Mouse (Mus musculus) limb, embryonic 11.5 days (tissue): ENCODE data around the gene Ldlrad3. TPM values are rescaled to one million over a fixed set of nuclear protein-coding genes. Genes with fewer than 3 reads are reported as not detected.

ENCODE experiments used
- ATAC-seq: fragments of 200-750 bp; cut with Nextera tagmentation; 2 replicates; pipeline ENCODE4 v1.8.0; 2017; ENCODE audit warnings: low read depth; ENCODE audit not compliant: insufficient number of reproducible peaks, low FRiP score, low TSS enrichment
- DNase-seq: peaks from one replicate; pipeline ENCODE4 v3.0.0-alpha.2; 2015; ENCODE audit warnings: low spot score
- H3K27ac ChIP-seq: fragments of 300-500 bp; sonication (generic); replicated peaks from 2 replicates; pipeline ENCODE4 v1.5.1; 2014; ENCODE audit warnings: low read depth, mild to moderate bottlenecking, low read length
- H3K27me3 ChIP-seq: fragments of 300-500 bp; sonication (generic); 2 replicates; pipeline ENCODE4 v1.6.1; 2014; ENCODE audit warnings: mild to moderate bottlenecking, low read length, mixed read lengths; ENCODE audit not compliant: control insufficient read depth, insufficient read depth
- H3K36me3 ChIP-seq: fragments of 300-500 bp; sonication (generic); 2 replicates; pipeline ENCODE4 v1.6.1; 2014; ENCODE audit warnings: mild to moderate bottlenecking, low read length, moderate library complexity, mixed read lengths; ENCODE audit not compliant: control insufficient read depth, insufficient read depth
- H3K4me1 ChIP-seq: fragments of 300-500 bp; sonication (generic); 2 replicates; pipeline ENCODE4 v1.6.1; 2014; ENCODE audit warnings: low read length, mixed read lengths; ENCODE audit not compliant: control insufficient read depth, insufficient read depth
- H3K4me2 ChIP-seq: fragments of 300-500 bp; sonication (generic); 2 replicates; pipeline ENCODE4 v1.6.1; 2014; ENCODE audit warnings: low read depth, mild to moderate bottlenecking, moderate library complexity; ENCODE audit not compliant: severe bottlenecking
- H3K4me3 ChIP-seq: fragments of 300-500 bp; sonication (generic); 2 replicates; pipeline ENCODE4 v1.5.1; 2014; ENCODE audit warnings: low read depth, low read length
- H3K9ac ChIP-seq: fragments of 300-500 bp; sonication (generic); 2 replicates; pipeline ENCODE4 v1.6.1; 2014; ENCODE audit warnings: mild to moderate bottlenecking, low read length
- H3K9me3 ChIP-seq: fragments of 300-500 bp; sonication (generic); 2 replicates; pipeline ENCODE4 v1.6.1; 2016; ENCODE audit warnings: low read length; ENCODE audit not compliant: control insufficient read depth
- WGBS: fragments of 180-500 bp; shearing (Covaris S2); extraction: QIAGEN DNeasy Blood & Tissue Kit; methylation state at CpG from one replicate; pipeline ENCODE4 v1.1.7; 2014; 5-methylcytosine and 5-hydroxymethylcytosine counted together
- polyA plus RNA-seq: library from polyadenylated mRNA; unstranded; fragments of >200 nt; fragmentation: Nextera tagmentation; extraction: Ambion mirVana; gene quantifications from 2 replicates; pipeline ENCODE4 v1.2.1, GENCODE M21; 2014

Ldlrad3 gene
- polyA plus RNA-seq, 1 experiment from 2014 or later = 57.5 TPM

- WGBS = 43% methylated on average over 10 of the region's 10 CpGs
- Histone ChIP-seq H3K9ac (no peak overlapping the region), H3K9me3 (no peaks in the 10 kb centered on the region), H3K27me3 (no peaks in the 10 kb centered on the region), H3K36me3 (no peaks in the 10 kb centered on the region), H3K4me2 (0 out of 2 replicates have a peak overlapping the region, but pooled peaks have one; percentile 1), H3K27ac (peak overlapping the region; percentile 78), H3K4me1 (peaks cover 35% of the 10 kb centered on the region), H3K4me3 (no peak overlapping the region)
- DNase-seq = no peak
- ATAC-seq = peak; percentile 52
These were observed 53.1 kb downstream of the Ldlrad3 start for GRCm38 (mm10) chr2:102132945-102133558.

DNA sequence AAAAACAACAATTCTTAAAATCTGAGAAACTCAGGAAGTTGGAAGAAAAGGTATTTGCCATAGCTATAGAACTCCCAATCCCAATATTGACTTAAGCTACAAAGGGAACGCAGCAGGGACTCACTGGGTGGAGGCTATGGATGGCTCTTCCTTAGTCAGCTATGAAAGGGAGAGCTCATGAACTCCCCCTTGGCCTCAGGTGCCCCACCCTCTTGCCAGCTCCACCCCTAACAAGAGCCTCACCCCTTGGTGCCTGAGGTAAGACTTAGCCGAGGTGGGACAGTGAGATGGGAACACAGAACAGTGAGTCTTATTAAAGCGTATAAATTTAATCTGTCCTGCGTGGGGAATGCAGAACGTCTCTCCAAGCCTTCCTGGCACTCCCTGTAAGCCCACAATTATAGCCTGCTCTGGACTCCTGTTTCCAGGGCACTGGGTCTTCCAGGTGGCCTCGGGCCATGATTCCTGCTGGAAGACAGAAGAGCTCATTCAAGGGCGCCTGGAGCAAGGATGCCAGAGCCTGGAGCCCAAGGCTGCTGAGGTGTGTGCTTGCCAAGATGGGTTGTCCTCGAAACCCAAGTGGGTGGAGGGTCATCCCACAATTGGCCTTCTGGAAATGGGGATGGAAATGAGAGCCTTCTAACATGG is 55.9 kb downstream of the Ldlrad3 start:
- H3K4me3 ChIP-seq = no peak overlapping the region
- DNase-seq (no peak), ATAC-seq (no peak)
- no peaks in the 10 kb centered on the region for H3K36me3 ChIP-seq
- H3K9ac ChIP-seq = no peak overlapping the region
- no peak overlapping the region for H3K27ac ChIP-seq
- H3K4me2 ChIP-seq = no peak overlapping the region
- WGBS = 88% methylated on average over 8 of the region's 8 CpGs
- no peaks in the 10 kb centered on the region for H3K9me3 ChIP-seq
- peaks cover 23% of the 10 kb centered on the region for H3K4me1 ChIP-seq
- H3K27me3 ChIP-seq = no peaks in the 10 kb centered on the region

- Histone ChIP-seq H3K36me3 (no peaks in the 10 kb centered on the region), H3K4me1 (peaks cover 20% of the 10 kb centered on the region), H3K27ac (no peak overlapping the region), H3K27me3 (no peaks in the 10 kb centered on the region), H3K4me3 (no peak overlapping the region), H3K9me3 (no peaks in the 10 kb centered on the region), H3K9ac (no peak overlapping the region), H3K4me2 (no peak overlapping the region)
- 73% methylated on average over 4 of the region's 4 CpGs for WGBS
- ATAC-seq (no peak), DNase-seq (no peak)
These were observed 57.0 kb downstream of the Ldlrad3 start for GRCm38 (mm10) chr2:102129235-102129634.

DNA sequence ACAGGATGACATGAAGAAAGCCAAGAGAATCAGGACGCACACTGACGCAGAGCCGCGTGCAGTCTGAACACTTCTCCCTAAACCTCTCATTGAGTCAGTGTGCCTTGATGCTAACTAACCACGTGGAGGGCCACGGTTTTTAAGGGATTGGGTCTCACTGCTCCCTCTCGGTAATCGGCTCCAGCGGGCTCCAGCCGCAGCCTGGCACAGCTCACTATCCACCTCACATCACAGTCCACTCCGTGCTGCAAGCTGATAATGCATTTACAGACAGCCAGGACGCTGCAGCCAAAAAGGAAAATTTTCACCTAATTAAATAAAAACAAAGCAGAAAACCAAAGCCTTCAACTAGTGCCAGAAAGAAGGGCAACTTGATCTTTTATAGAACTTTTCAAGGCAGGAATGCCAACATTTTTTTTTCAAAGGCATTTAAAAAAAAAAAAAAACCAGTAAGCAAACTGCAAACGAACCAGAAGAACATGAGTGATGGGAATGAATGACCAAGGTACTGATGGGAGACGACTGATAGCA is 57.6 kb downstream of the Ldlrad3 start:
- Histone ChIP-seq H3K9ac (no peak overlapping the region), H3K9me3 (no peaks in the 10 kb centered on the region), H3K4me2 (no peak overlapping the region), H3K36me3 (no peaks in the 10 kb centered on the region), H3K27me3 (no peaks in the 10 kb centered on the region), H3K27ac (no peak overlapping the region), H3K4me1 (peaks cover 20% of the 10 kb centered on the region), H3K4me3 (no peak overlapping the region)
- 73% methylated on average over 14 of the region's 14 CpGs for WGBS
- DNase-seq (no peak), ATAC-seq (no peak)

GRCm38 (mm10) chr2:102127791-102128387 is 58.3 kb downstream of the Ldlrad3 start:
- H3K4me3 ChIP-seq = no peak overlapping the region
- no peak for DNase-seq
- H3K36me3 ChIP-seq = no peaks in the 10 kb centered on the region
- no peak overlapping the region for H3K4me2 ChIP-seq
- no peak; the same call in 1 of the 2 replicates for ATAC-seq
- H3K4me1 ChIP-seq = peaks cover 15% of the 10 kb centered on the region
- WGBS = 86% methylated on average over 8 of the region's 8 CpGs
- H3K9ac ChIP-seq = no peak overlapping the region
- no peaks in the 10 kb centered on the region for H3K9me3 ChIP-seq
- no peak overlapping the region for H3K27ac ChIP-seq
- H3K27me3 ChIP-seq = no peaks in the 10 kb centered on the region

- DNase-seq = no peak
- Histone ChIP-seq H3K4me1 (peaks cover 11% of the 10 kb centered on the region), H3K4me2 (no peak overlapping the region), H3K36me3 (no peaks in the 10 kb centered on the region), H3K4me3 (no peak overlapping the region), H3K9me3 (no peaks in the 10 kb centered on the region), H3K9ac (no peak overlapping the region), H3K27ac (no peak overlapping the region), H3K27me3 (no peaks in the 10 kb centered on the region)
- ATAC-seq = no peak
- WGBS = 72% methylated on average over 9 of the region's 9 CpGs
These were observed 59.0 kb downstream of the Ldlrad3 start for GRCm38 (mm10) chr2:102127221-102127620.

DNA sequence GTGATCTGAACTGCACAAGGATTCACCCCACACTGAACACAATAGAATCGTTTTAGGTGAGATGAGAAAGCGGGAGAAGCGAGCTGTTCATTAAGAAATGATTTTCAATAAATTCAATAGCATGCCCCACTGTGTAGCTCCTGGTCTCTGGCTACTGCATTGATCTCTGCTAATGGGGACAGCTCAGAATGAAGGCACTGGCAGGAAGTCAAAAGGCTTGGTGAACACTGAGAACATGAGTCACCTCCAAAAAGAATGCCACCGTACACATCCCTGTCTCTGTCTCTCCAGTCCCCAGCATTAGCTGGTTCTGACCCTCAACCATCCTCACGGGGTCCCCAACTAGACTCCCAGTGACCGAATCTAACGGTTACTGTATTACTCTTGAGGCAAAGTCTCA is 60.1 kb downstream of the Ldlrad3 start:
- no peaks in the 10 kb centered on the region for H3K27me3 ChIP-seq
- no peaks in the 10 kb centered on the region for H3K9me3 ChIP-seq
- ATAC-seq (no peak), DNase-seq (no peak)
- H3K36me3 ChIP-seq = no peaks in the 10 kb centered on the region
- H3K4me1 ChIP-seq = peaks cover 14% of the 10 kb centered on the region
- no peak overlapping the region for H3K4me3 ChIP-seq
- no peak overlapping the region for H3K27ac ChIP-seq
- 95% methylated on average over 7 of the region's 7 CpGs for WGBS
- H3K9ac ChIP-seq = no peak overlapping the region
- H3K4me2 ChIP-seq = no peak overlapping the region

DNA sequence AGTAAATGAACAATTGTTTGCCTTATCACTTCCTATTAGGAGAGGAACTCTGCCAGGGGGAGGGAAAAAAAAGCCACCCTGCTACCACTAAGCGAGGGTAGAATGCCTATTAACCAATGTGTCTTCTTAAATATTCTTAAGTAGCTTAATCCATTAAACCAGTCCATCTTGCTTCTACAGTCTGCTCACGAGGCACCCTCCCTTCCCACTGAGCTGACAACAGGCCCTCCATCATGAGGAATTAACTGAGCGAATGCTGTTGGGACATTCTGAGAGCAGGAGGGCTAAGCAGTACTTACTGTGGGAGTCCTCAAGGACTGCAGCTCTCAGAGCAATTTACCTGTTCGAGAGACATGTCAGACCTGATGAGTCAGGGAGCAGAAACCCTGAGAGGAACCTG is 61.1 kb downstream of the Ldlrad3 start:
- Histone ChIP-seq H3K4me2 (no peak overlapping the region), H3K4me1 (peaks cover 14% of the 10 kb centered on the region), H3K27ac (no peak overlapping the region), H3K9me3 (no peaks in the 10 kb centered on the region), H3K4me3 (no peak overlapping the region), H3K27me3 (no peaks in the 10 kb centered on the region), H3K9ac (no peak overlapping the region), H3K36me3 (no peaks in the 10 kb centered on the region)
- no peak for ATAC-seq
- WGBS = 67% methylated on average over 4 of the region's 4 CpGs
- no peak for DNase-seq
